Mouse (Mus musculus): ENCODE data around the gene Krt35.

Krt35 gene

DNA sequence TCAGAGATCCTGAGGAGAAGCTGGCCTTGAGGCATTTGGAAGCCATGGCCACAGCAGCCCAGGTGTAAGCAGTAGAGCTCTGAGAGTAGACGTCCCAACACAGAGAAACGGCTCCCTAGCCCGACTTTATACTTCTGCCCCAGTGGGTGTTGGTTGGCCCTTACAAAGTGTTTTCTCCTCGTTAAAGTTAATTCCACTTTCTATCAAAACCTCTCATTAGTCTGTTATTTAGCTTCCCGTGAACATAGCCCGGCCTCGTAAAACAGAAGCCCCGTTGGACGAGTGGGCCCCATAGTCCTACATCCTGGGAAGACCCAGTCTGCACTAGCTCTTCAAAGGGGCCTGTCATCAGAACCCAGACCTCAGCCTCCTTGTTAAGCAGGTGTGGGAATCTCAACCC is at the start of gene Krt35:
TSS of gene Krt35 (minus strand) at position 101 of the 400 bp plus-strand sequence.
- DNase-seq = no peak

- DNase-seq = peak; percentile 10
These were observed 49.1 kb upstream of the Krt35 start for GRCm38 (mm10) chr11:100145104-100145503.

DNA sequence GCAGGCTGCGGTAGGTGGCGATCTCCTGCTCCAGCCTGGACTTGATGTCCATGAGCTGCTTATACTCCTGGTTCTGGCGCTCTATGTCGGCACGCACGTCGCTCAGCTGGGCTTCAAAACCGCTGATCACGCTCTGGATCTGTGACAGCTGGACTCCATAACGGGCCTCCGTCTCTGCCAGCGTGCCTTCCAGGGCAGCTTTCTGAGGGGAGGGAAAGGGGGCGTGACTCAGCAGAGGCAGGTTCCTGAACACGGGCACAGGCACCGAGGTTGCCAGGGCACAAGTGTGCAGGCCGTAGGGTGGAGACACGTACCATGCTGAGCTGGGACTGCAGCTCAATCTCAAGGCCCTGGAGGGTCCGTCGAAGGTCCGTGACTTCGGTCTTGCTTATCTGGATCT is 44.9 kb upstream of the Krt35 start:
- peak; percentile 28 for DNase-seq

- no peak for DNase-seq
These were observed 43.4 kb upstream of the Krt35 start for GRCm38 (mm10) chr11:100139391-100139790.

DNA sequence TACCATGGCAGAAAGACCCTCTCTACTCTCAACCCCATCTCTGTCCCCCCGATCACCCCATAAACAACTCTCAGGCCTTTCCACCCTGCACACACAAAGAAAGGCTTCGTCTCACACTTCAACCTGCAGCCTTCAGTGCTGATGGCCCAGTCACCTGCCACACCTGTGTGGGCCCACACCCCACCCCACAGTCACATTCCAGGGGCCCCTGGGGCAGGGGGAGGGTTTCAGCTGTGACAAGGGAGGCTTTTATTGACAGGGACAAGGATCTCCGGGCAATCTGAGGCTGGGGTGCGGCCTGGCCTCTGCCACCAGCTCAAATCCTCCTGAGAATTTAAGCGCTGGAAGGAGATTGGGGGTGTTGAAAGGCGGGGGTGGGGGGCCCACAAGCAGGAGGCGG is 42.8 kb upstream of the Krt35 start:
- no peak for DNase-seq

- DNase-seq = no peak
These were observed 41.7 kb upstream of the Krt35 start for GRCm38 (mm10) chr11:100137693-100138092.

DNA sequence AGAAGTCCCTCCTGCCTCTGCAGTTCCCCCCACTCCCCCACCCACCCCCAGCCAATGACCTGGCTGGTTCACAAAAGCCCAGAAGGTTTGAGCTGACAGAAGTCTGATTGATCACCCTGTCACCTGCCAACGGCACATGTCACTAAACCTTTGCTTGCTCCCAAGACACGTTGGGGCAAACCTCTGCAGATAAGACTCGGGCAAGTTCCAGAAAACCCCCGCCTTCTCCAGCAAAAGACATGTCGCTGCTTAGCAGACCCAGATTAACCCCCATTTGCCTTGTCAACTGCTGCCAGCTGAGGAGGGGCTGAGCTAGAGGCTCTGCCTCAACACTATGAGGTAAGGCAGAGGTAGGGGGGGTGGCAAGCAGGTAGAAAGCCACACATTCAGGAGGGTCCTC is 40.5 kb upstream of the Krt35 start:
- DNase-seq = no peak

- no peak for DNase-seq
These were observed 39.7 kb upstream of the Krt35 start, which contains the start of gene Krt15 for GRCm38 (mm10) chr11:100135731-100136130. Gene Krt15, minus strand, starts transcription at chr11:100135928.

- DNase-seq = no peak
These were observed 28.9 kb upstream of the Krt35 start for GRCm38 (mm10) chr11:100124901-100125300.

- no peak for DNase-seq
These were observed 25.4 kb upstream of the Krt35 start, which contains the start of gene Krt13 for GRCm38 (mm10) chr11:100121466-100121865. Gene Krt13, minus strand, starts transcription at chr11:100121566.

DNA sequence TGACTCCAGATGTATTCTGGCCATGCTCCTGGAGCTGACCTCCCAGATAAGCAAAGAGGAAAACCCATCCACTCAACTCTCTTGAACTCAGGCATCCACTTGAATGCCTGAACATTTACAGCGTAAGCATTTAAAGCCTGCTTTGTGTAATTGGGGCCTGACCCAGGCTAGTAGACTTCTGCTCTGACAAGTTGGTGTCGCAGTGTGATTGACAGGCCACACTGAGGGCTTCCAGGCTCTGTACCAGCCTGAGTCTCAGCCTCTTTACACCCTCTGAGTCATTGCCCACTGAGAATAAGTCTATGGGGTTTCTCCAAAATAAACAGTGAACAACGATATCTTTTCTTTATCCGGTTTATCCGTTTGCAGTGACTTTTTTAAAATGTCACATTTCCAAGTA is 24.3 kb upstream of the Krt35 start:
- no peak for DNase-seq

GRCm38 (mm10) chr11:100113742-100114029 is 17.6 kb upstream of the Krt35 start:
- no peak for DNase-seq

- DNase-seq = no peak
These were observed 17.1 kb upstream of the Krt35 start for GRCm38 (mm10) chr11:100112935-100113741.

- DNase-seq = no peak
These were observed 9.6 kb upstream of the Krt35 start, which contains the start of gene Krt36 for GRCm38 (mm10) chr11:100105576-100106122. Gene Krt36, minus strand, starts transcription at chr11:100105626.

DNA sequence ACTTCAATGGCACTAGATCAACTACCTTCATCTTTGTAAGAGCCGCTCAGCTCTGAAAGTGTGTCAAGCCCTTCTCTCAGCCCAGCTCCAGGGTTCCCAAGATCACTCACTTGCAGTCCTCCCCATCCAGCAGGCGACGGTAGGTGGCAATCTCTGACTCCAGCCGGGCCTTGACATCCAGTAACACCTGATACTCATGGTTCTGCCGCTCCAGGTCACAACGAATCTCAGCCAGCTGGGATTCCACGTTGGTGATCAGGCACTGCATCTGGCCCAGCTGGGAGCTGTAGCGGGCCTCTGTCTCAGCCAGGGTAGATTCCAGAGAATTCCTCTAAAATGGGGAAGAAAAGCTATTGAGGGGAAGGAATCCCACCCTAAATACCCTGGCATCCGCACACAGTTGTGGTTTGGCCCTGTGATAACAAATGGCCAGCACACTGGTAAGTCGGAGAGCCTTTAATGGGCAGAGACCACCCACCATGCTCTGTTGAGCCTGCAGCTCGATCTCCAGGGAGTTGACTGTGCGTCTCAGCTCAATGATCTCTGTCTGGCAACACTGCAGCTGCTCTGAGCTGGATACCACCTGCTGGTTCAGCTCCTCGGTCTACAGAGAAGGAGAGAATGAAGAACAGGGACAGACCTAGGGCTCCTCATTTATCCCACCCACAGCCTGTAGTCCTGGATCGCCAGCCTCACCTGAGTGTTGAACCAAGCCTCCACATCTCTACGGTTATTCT is 6.8 kb upstream of the Krt35 start:
- no peak for DNase-seq

GRCm38 (mm10) chr11:100100391-100100790 is 4.3 kb upstream of the Krt35 start:
- no peak for DNase-seq

- no peak for DNase-seq
These were observed 1.8 kb upstream of the Krt35 start for GRCm38 (mm10) chr11:100097819-100098218.

DNA sequence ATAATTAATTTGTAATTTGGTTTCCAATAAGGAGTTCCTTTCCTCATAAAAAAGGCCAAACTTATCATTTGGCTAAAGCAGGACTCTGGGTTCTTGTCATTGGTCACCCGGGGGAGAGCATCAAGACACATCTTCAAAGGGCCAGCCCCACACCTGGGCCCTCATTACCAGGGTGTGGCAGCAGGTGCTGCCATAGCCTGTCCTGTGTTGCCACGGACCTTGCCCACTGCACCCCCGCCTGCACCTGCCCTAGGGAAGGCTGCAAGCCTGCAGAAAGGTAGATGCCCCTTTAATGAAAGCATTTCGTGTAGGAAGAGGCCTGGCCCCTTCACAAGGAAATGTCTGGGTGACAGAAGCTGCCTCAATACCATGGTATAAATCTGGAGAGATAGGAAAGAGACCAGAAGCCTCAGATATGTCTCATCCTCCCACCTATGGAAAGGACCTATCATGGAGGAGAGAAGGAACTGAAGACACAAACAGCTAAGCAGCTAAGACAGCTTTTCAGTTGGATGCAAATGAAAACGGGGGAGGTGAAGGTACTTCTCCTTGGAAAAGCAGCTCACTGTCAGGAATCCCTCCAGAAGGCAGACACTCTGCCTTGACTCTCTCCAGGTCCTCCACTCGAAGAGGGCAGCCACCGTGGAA is 7.5 kb downstream of the Krt35 start:
- no peak for DNase-seq

- DNase-seq = no peak
These were observed 8.2 kb downstream of the Krt35 start, which contains the start of gene Krt32 for GRCm38 (mm10) chr11:100087861-100088260. Gene Krt32, minus strand, starts transcription at chr11:100088226.

DNA sequence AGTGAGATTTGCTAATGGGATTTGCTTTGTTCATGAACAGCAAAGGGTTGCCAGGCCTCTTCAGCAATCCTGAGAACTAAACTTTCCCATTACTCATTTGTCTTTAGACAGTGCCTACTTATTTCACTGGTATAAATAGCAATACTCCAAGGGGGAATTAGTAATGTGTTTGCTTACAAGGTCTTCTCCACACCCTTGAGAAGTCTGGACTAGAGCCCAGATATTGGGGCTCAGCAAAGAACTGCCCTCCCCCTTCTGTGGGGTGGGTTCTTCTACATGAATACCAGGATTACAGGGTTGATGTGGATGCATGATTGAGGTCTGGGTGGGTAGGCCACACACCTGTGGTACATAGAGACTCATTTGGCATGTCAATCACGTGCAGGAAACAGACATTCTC is 22.2 kb downstream of the Krt35 start:
- no peak for DNase-seq

DNA sequence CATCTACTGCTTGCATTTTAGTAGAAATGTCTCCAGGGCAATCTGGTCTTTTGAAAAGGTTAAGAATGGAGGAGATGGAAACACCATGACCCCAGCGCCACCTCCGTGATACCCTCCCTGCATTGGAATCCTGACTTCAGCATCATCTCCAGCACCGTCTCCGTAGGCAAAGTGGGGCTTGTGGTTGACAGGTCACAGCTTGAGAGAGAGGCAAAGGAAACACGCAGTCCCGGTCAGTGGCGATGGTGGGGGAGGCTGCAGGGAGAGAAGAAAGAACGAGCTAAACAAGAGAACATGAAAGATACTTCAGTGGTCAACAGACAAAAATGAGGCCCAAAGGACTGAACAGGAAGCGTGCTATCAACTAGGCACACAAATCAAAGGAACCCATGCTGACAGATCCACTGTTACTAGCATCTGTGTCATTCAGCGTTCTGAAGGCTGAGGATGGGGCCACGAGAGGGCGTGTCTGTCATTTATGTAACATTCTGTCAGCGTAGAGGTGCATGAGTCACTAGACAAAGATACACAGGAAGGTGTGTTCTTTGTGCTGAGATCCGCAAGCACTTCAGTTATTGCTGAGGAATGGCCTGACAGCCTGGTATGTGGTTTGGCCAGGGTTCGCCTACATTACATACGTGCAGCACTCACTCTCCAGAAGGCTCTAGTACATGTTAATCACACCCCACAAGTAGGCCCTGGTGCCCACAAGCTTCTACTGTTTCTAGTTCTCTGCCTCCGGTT is 28.6 kb downstream of the Krt35 start:
- DNase-seq = no peak

- DNase-seq = no peak
These were observed 29.6 kb downstream of the Krt35 start for GRCm38 (mm10) chr11:100066236-100067010.

Data from kidney, adult 11 months (tissue).